Mouse (Mus musculus) hindbrain, embryonic 12.5 days (tissue): ENCODE results near the gene Bend3. TPM values are rescaled to one million over a fixed set of nuclear protein-coding genes. Genes with fewer than 3 reads are reported as not detected.

Source experiments
- ATAC-seq: fragments of 200-750 bp; cut with Nextera tagmentation; 2 replicates; pipeline ENCODE4 v1.8.0; 2017; ENCODE audit warnings: moderate TSS enrichment; ENCODE audit not compliant: low FRiP score
- H3K27ac ChIP-seq: fragments of 300-500 bp; sonication (generic); 2 replicates; pipeline ENCODE4 v1.5.1; 2016; ENCODE audit warnings: mild to moderate bottlenecking
- H3K27me3 ChIP-seq: fragments of 300-500 bp; sonication (generic); 2 replicates; pipeline ENCODE4 v1.6.1; 2016; ENCODE audit warnings: mild to moderate bottlenecking
- H3K36me3 ChIP-seq: fragments of 300-500 bp; sonication (generic); 2 replicates; pipeline ENCODE4 v1.6.1; 2016; ENCODE audit warnings: mild to moderate bottlenecking
- H3K4me1 ChIP-seq: fragments of 300-500 bp; sonication (generic); 2 replicates; pipeline ENCODE4 v1.6.1; 2016
- H3K4me2 ChIP-seq: fragments of 300-500 bp; sonication (generic); replicated peaks from 2 replicates; pipeline ENCODE4 v1.6.1; 2016; ENCODE audit warnings: mild to moderate bottlenecking
- H3K4me3 ChIP-seq: fragments of 300-500 bp; sonication (generic); 2 replicates; pipeline ENCODE4 v1.5.1; 2016; ENCODE audit warnings: mild to moderate bottlenecking
- H3K9ac ChIP-seq: fragments of 300-500 bp; sonication (generic); 2 replicates; pipeline ENCODE4 v1.6.1; 2016; ENCODE audit warnings: mild to moderate bottlenecking, moderate library complexity
- H3K9me3 ChIP-seq: fragments of 300-500 bp; sonication (generic); replicated peaks from 2 replicates; pipeline ENCODE4 v1.6.1; 2016; ENCODE audit warnings: mild to moderate bottlenecking
- whole genome bisulfite sequencing: fragments of 180-500 bp; shearing (Covaris S2); methylation state at CpG from one replicate; pipeline ENCODE4 v1.1.7; 2016; 5-methylcytosine and 5-hydroxymethylcytosine counted together
- polyA plus RNA-seq: library from polyadenylated mRNA; unstranded; fragments of >200 nt; fragmentation: Nextera tagmentation; extraction: Ambion mirVana; gene quantifications from 2 replicates; pipeline ENCODE4 v1.2.1, GENCODE M21; 2016

Gene Bend3
- polyA plus RNA-seq, result 6.7 and 7.3 TPM in 2 replicates

- H3K4me2 ChIP-seq, result peak within 1 kb of the TSS; percentile 82
- ATAC-seq, result peak; percentile 72
- peaks cover 45% of the 10 kb centered on the region for H3K4me1 ChIP-seq
- H3K9me3 ChIP-seq, result no peaks in the 10 kb centered on the region
- H3K36me3 ChIP-seq, result no peaks in the 10 kb centered on the region
- H3K9ac ChIP-seq, result peak within 1 kb of the TSS; percentile 95
- peak within 1 kb of the TSS; percentile 99 for H3K27ac ChIP-seq
- H3K27me3 ChIP-seq, result no peaks in the 10 kb centered on the region
- peak within 1 kb of the TSS; percentile 73 for H3K4me3 ChIP-seq
- under 1% methylated on average over 56 of the region's 101 CpGs for WGBS
These were observed at the start of gene Bend3 for GRCm38 (mm10) chr10:43478751-43479435. TSS of gene Bend3 (plus strand) at chr10:43478831.

GRCm38 (mm10) chr10:43430606-43431005 lies 48.0 kb upstream of the Bend3 start:
- Histone ChIP-seq H3K9ac (no peak overlapping the region), H3K27ac (no peak overlapping the region), H3K36me3 (no peaks in the 10 kb centered on the region), H3K4me1 (no peaks in the 10 kb centered on the region), H3K9me3 (0 out of 2 replicates have a peak, but pooled peaks cover 1% of the 10 kb centered on the region), H3K4me3 (no peak overlapping the region), H3K27me3 (no peaks in the 10 kb centered on the region), H3K4me2 (no peak overlapping the region)
- no peak for ATAC-seq
- WGBS, result 88% methylated on average over 5 of the region's 5 CpGs

- 98% methylated on average over 4 of the region's 4 CpGs for WGBS
- no peak overlapping the region for H3K27ac ChIP-seq
- H3K9me3 ChIP-seq, result 0 out of 2 replicates have a peak, but pooled peaks cover 4% of the 10 kb centered on the region
- no peaks in the 10 kb centered on the region for H3K27me3 ChIP-seq
- H3K4me3 ChIP-seq, result no peak overlapping the region
- no peak overlapping the region for H3K4me2 ChIP-seq
- H3K4me1 ChIP-seq, result peaks cover 9% of the 10 kb centered on the region
- no peaks in the 10 kb centered on the region for H3K36me3 ChIP-seq
- H3K9ac ChIP-seq, result no peak overlapping the region
- no peak for ATAC-seq
These were observed 44.3 kb upstream of the Bend3 start for GRCm38 (mm10) chr10:43434326-43434725.

GRCm38 (mm10) chr10:43435757-43436156 lies 42.9 kb upstream of the Bend3 start:
- H3K9me3 ChIP-seq, result 0 out of 2 replicates have a peak, but pooled peaks cover 4% of the 10 kb centered on the region
- no peaks in the 10 kb centered on the region for H3K36me3 ChIP-seq
- no peak overlapping the region for H3K27ac ChIP-seq
- 84% methylated on average over 3 of the region's 3 CpGs for WGBS
- H3K27me3 ChIP-seq, result no peaks in the 10 kb centered on the region
- H3K4me3 ChIP-seq, result no peak overlapping the region
- no peak for ATAC-seq
- H3K9ac ChIP-seq, result no peak overlapping the region
- H3K4me1 ChIP-seq, result peaks cover 21% of the 10 kb centered on the region
- no peak overlapping the region for H3K4me2 ChIP-seq

GRCm38 (mm10) chr10:43439492-43439941 lies 39.1 kb upstream of the Bend3 start:
- WGBS, result 12% methylated on average over 7 of the region's 7 CpGs
- 0 out of 2 replicates have a peak, but pooled peaks cover 4% of the 10 kb centered on the region for H3K9me3 ChIP-seq
- H3K27ac ChIP-seq, result peak overlapping the region; percentile 86
- H3K4me2 ChIP-seq, result peak overlapping the region; percentile 19
- no peak overlapping the region for H3K9ac ChIP-seq
- H3K36me3 ChIP-seq, result no peaks in the 10 kb centered on the region
- ATAC-seq, result peak; percentile 69
- no peaks in the 10 kb centered on the region for H3K27me3 ChIP-seq
- H3K4me3 ChIP-seq, result no peak overlapping the region
- peaks cover 30% of the 10 kb centered on the region for H3K4me1 ChIP-seq

GRCm38 (mm10) chr10:43440050-43440449 lies 38.6 kb upstream of the Bend3 start:
- peak overlapping the region; percentile 86 for H3K27ac ChIP-seq
- H3K4me2 ChIP-seq, result peak overlapping the region; percentile 17; the same call in 1 of the 2 replicates
- peaks cover 30% of the 10 kb centered on the region for H3K4me1 ChIP-seq
- no peaks in the 10 kb centered on the region for H3K36me3 ChIP-seq
- ATAC-seq, result 0 out of 2 replicates have a peak, but pooled peaks have one; percentile 18
- H3K9ac ChIP-seq, result no peak overlapping the region
- no peaks in the 10 kb centered on the region for H3K27me3 ChIP-seq
- WGBS, result 32% methylated on average over 13 of the region's 13 CpGs
- H3K9me3 ChIP-seq, result 0 out of 2 replicates have a peak, but pooled peaks cover 4% of the 10 kb centered on the region
- H3K4me3 ChIP-seq, result no peak overlapping the region

- Histone ChIP-seq H3K4me3 (no peak overlapping the region), H3K36me3 (no peaks in the 10 kb centered on the region), H3K9me3 (no peaks in the 10 kb centered on the region), H3K4me2 (no peak overlapping the region), H3K27me3 (no peaks in the 10 kb centered on the region), H3K4me1 (peaks cover 30% of the 10 kb centered on the region), H3K9ac (no peak overlapping the region), H3K27ac (peak overlapping the region; percentile 86)
- ATAC-seq, result no peak
- 40% methylated on average over 15 of the region's 15 CpGs for WGBS
These were observed 37.5 kb upstream of the Bend3 start for GRCm38 (mm10) chr10:43440981-43441740.

GRCm38 (mm10) chr10:43448656-43449055 lies 30.0 kb upstream of the Bend3 start:
- H3K36me3 ChIP-seq, result no peaks in the 10 kb centered on the region
- H3K9me3 ChIP-seq, result no peaks in the 10 kb centered on the region
- H3K27me3 ChIP-seq, result no peaks in the 10 kb centered on the region
- H3K4me2 ChIP-seq, result no peak overlapping the region
- no peak overlapping the region for H3K27ac ChIP-seq
- peaks cover 12% of the 10 kb centered on the region for H3K4me1 ChIP-seq
- no peak for ATAC-seq
- H3K9ac ChIP-seq, result no peak overlapping the region
- no peak overlapping the region for H3K4me3 ChIP-seq
- 84% methylated on average over 3 of the region's 3 CpGs for WGBS

- H3K27ac ChIP-seq, result no peak overlapping the region
- peak overlapping the region; percentile 27; the same call in 1 of the 2 replicates for H3K9ac ChIP-seq
- H3K36me3 ChIP-seq, result no peaks in the 10 kb centered on the region
- H3K27me3 ChIP-seq, result no peaks in the 10 kb centered on the region
- H3K4me1 ChIP-seq, result peaks cover 12% of the 10 kb centered on the region
- 0 out of 2 replicates have a peak overlapping the region, but pooled peaks have one; percentile 8 for H3K4me3 ChIP-seq
- WGBS, result 25% methylated on average over 16 of the region's 16 CpGs
- H3K9me3 ChIP-seq, result peaks cover 2% of the 10 kb centered on the region; the same call in 1 of the 2 replicates
- ATAC-seq, result peak; percentile 90
- peak overlapping the region; percentile 44 for H3K4me2 ChIP-seq
These were observed 26.6 kb upstream of the Bend3 start for GRCm38 (mm10) chr10:43451848-43452662.

GRCm38 (mm10) chr10:43452663-43452996 lies 26.0 kb upstream of the Bend3 start:
- 0 out of 2 replicates have a peak overlapping the region, but pooled peaks have one; percentile 8 for H3K4me3 ChIP-seq

GRCm38 (mm10) chr10:43454219-43454618 lies 24.4 kb upstream of the Bend3 start:
- H3K36me3 ChIP-seq, result no peaks in the 10 kb centered on the region
- peaks cover 12% of the 10 kb centered on the region for H3K4me1 ChIP-seq
- no peak for ATAC-seq
- H3K9ac ChIP-seq, result no peak overlapping the region
- H3K4me2 ChIP-seq, result no peak overlapping the region
- H3K4me3 ChIP-seq, result no peak overlapping the region
- 91% methylated on average over 1 of the region's 1 CpGs for WGBS
- no peaks in the 10 kb centered on the region for H3K27me3 ChIP-seq
- no peak overlapping the region for H3K27ac ChIP-seq
- H3K9me3 ChIP-seq, result peaks cover 8% of the 10 kb centered on the region; the same call in 1 of the 2 replicates

More at GRCm38 (mm10) chr10:43452663-43452996, 26.0 kb upstream of the Bend3 start:
- Histone ChIP-seq H3K4me2 (peak overlapping the region; percentile 44), H3K9me3 (peaks cover 8% of the 10 kb centered on the region; the same call in 1 of the 2 replicates), H3K27me3 (no peaks in the 10 kb centered on the region), H3K27ac (no peak overlapping the region), H3K9ac (no peak overlapping the region), H3K4me1 (peaks cover 12% of the 10 kb centered on the region), H3K36me3 (no peaks in the 10 kb centered on the region)
- 17% methylated on average over 5 of the region's 5 CpGs for WGBS
- no peak for ATAC-seq
